Mouse (Mus musculus) erythroblast, embryonic 14.5 days (primary cell): ENCODE data around the gene Gpn2.

ENCODE experiments used
- GATA1 ChIP-seq: IDR thresholded peaks from 2 replicates; pipeline ENCODE4 v1.6.1; 2012; ENCODE audit warnings: low read length, inconsistent platforms, mixed read lengths
- TAL1 ChIP-seq: IDR thresholded peaks from 3 replicates; pipeline ENCODE4 v1.6.1; 2012; ENCODE audit warnings: low read length, inconsistent platforms, mixed read lengths

DNA sequence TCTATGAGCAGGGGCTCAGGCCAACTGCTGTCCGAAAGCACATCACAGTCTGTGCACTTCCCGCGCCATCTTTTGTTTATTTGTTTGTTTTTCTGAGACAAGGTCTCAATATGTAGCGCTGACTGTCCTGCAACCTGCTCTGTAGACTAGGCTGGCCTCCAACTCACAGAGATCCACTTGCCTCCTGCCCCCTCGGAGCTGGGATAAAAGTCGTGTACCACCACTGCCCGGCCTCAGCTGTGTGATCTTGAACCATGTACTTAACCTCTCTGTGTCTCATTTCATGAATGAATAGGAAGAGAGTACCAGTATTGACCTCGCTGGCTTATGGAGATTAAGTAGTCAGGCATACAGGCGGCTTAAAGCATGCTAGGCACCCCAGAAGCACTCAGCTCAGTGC is 42.5 kb downstream of the Gpn2 start:
- no peak for TF ChIP-seq GATA1
- no peak for TF ChIP-seq TAL1
